Mouse (Mus musculus): Measurements from ENCODE around the gene Trpm5. TPM values are rescaled to one million over a fixed set of nuclear protein-coding genes. Genes with fewer than 3 reads are reported as not detected.

Trpm5 gene
- total RNA-seq, 2 experiments from 2014 or later: not detected

DNA sequence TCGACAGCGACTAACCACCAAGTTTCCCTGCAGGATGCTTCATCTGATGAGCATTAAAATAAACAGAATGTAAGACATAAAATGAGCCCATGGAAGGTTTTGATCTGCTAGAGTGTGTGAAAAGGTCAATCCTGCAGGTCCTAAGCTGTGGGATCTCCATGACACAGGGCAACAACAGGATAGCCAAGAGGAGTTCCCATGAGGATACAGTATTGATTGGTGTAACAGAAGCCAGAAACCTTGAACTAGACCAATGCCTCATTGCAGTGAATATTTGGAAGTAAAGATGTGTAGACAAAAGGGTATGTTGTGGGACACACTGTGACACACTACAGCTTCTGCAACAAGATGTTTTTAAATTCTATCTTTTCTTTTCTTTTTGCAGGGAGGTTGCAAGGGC lies 60.3 kb downstream of the Trpm5 start:
- no peak overlapping the region for H3K27ac ChIP-seq
- DNase-seq (ENCODE audit: extremely low spot score in 1 of 2, low spot score in 2 of 2): no peak
- H3K4me3 ChIP-seq: no peak overlapping the region
- TF ChIP-seq CTCF (IDR thresholded peaks at IDR 0.05): no peak
- intact Hi-C loops (cut with DNase I): no loop called here

DNA sequence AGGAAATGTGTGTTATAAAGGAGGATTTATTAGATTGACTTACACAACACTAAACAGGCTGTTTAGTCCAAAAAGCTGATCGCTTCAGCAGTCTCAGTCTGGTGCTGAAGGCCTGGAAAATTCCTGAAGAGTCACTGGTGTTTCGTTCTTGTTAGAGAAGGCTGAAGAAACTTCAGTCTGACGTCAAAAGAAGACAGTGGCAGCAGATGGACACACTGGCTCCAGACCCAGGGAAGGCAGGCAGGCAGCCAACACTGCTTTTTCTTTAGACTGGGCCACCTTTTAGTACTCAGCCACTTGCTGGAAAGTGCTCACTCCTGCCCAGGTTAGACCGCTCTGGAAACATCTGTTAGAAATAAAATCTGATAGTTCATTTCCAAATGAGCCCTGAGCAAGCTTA lies 60.9 kb downstream of the Trpm5 start:
- TF ChIP-seq CTCF (IDR thresholded peaks at IDR 0.05): no peak

DNA sequence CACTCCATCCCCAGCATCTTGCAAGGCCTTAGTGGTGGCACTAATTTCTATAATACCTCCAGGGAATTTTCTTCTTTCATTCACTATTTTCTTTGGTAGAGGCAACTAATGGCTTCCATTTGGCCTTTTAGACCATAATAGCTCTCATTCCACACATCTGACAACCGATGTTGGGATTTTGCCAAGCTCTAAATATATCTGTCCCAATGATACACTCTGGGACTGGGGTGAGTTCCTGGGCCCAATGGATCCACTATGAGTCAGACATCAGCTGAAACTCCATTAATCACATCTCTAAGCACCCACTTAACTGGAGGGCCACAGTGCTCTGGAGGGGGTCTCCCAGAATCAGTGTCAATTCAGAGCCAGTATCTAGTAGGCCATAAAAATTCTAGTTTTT lies 62.6 kb downstream of the Trpm5 start:
- Histone ChIP-seq H3K27ac (no peak overlapping the region), H3K4me3 (no peak overlapping the region)
- intact Hi-C loops (cut with DNase I): no loop called here
- DNase-seq (ENCODE audit: extremely low spot score in 1 of 2, low spot score in 2 of 2): no peak
- TF ChIP-seq CTCF (IDR thresholded peaks at IDR 0.05): no peak

More for the DNA sequence above, 60.9 kb downstream of the Trpm5 start:
- intact Hi-C loops (cut with DNase I): no loop called here
- DNase-seq (ENCODE audit: extremely low spot score in 1 of 2, low spot score in 2 of 2): no peak
- Histone ChIP-seq H3K4me3 (no peak overlapping the region), H3K27ac (no peak overlapping the region)

DNA sequence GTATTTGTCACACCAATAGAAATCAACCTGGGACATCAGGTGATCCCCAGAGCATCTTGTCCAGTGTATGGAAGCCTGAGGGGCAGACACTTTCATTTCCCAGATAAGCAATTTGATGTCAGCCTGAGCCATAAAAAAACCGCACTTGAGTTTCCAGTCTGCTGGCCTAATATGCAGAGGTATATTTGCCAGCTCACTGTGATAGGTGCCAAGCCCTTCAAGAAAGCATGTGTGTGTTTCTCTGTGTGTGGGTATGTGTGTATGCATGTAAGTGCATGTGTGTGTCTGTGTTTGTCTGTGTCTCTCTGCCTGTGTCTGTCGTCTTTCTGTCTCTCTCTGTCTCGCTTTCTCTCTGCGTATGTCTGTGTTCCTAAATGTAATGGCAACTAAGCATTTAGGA lies 67.2 kb downstream of the Trpm5 start:
- no peak for TF ChIP-seq CTCF (IDR thresholded peaks at IDR 0.05)
- Histone ChIP-seq H3K4me3 (no peak overlapping the region), H3K27ac (no peak overlapping the region)
- DNase-seq (ENCODE audit: extremely low spot score in 1 of 2, low spot score in 2 of 2): no peak
- intact Hi-C loops (cut with DNase I): no loop called here

DNA sequence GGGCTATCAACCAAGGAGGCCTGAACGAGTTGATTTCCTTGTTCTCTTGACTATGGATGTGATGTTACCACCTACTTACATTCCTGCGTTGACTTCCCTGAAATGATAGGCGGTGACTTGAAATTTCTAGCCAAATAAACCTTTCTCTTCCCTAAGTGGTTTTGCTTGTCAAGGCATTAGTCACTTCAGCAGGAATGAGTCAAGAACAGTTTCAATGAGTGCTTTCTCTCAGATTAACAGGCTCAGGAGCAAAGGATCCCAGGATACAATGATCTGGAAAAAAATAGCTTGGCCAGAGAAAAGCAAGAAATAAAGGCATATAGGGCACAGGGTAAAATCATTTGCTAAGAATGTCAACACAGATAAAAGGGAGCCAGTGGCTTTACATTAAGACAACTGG lies 68.9 kb downstream of the Trpm5 start:
- no peak for DNase-seq (ENCODE audit: extremely low spot score in 1 of 2, low spot score in 2 of 2)
- intact Hi-C loops (cut with DNase I): no loop called here

DNA sequence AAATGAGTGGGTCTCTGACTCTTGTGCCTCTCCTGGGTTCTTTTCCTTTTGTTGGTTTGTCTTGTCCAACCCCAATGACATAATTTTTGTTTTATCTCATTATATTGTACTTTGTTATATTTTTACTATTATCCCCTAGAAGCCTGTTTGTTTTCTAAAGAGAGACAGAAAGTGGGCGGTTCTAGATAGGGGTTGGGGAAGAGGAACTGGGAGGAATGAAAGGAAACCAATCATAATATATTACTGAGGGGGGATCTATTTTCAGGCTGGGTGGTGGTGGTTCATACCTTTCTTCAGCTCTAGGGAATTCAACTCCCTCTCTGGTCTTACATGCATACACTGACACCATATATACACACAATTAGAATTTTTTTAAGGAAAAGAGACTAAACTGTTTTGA lies 70.1 kb downstream of the Trpm5 start:
- intact Hi-C loops (cut with DNase I): no loop called here
- DNase-seq (ENCODE audit: extremely low spot score in 1 of 2, low spot score in 2 of 2): no peak
- TF ChIP-seq CTCF (IDR thresholded peaks at IDR 0.05): no peak
- H3K4me3 ChIP-seq: no peak overlapping the region
- H3K27ac ChIP-seq: no peak overlapping the region

More for the DNA sequence above, 68.9 kb downstream of the Trpm5 start:
- Histone ChIP-seq H3K27ac (no peak overlapping the region), H3K4me3 (no peak overlapping the region)
- no peak for TF ChIP-seq CTCF (IDR thresholded peaks at IDR 0.05)

DNA sequence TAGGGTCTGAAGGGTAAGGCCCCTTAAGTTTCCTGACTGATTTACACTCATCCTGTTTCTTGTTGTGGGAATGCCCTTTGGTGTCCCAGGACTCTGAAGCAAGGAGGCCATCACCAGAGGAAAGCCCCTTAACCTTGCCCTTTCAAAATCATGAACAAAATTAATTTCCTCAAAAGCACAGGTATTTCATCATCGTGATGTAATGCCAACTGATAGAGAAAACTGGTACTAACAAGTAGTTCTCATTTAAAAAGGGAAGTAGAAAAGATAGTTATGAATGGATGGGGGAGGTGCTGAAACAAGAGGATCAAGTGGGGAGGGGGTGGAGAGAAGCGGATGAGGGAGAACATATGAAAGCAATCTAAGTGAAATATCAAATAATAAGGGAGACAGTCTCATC lies 70.9 kb downstream of the Trpm5 start:
- no peak for DNase-seq (ENCODE audit: extremely low spot score in 1 of 2, low spot score in 2 of 2)
- no peak for TF ChIP-seq CTCF (IDR thresholded peaks at IDR 0.05)
- intact Hi-C loops (cut with DNase I): no loop called here

DNA sequence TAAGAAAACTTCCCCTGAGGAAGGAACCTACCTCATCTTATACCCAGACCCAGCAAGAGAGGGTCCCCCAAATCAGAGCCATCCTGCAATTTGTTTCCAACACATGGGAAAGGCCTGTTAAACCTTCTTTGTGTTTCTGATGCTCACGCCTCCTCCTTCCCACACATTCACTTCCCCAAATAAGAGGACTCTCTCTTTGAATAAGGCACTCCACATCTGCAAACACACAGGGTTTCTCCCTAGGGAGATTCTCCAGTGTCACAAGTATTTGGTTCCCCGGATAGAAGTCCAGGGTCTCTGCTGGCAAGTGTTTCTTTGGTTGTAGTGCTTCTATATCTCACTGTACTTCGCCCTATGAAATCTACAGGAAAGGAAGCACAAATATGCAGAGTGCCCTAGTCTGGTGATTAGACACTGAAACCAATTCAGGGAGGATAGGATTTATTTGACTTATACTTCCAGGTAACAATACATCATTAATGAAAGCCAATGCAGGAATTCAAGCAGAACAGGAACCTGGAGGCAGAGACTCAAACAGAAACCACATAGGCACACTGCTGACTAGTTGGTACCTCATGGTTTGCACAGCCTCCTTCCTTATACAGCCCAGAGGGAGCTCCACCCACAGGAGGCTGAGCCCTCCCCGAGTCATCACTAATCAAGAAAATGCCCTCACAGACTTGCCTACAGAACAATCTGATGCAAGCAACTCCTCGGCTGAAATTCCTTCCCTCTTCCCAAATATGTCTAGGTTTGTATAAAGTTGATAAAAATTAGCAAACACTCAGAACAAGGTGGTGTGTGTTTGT lies 72.9 kb downstream of the Trpm5 start:
- no peak overlapping the region for H3K27ac ChIP-seq
- no peak for DNase-seq (ENCODE audit: extremely low spot score in 1 of 2, low spot score in 2 of 2)
- H3K4me3 ChIP-seq: no peak overlapping the region
- TF ChIP-seq CTCF (IDR thresholded peaks at IDR 0.05): no peak
- intact Hi-C loops (cut with DNase I): no loop called here

More for the DNA sequence above, 70.9 kb downstream of the Trpm5 start:
- Histone ChIP-seq H3K4me3 (no peak overlapping the region), H3K27ac (no peak overlapping the region)

DNA sequence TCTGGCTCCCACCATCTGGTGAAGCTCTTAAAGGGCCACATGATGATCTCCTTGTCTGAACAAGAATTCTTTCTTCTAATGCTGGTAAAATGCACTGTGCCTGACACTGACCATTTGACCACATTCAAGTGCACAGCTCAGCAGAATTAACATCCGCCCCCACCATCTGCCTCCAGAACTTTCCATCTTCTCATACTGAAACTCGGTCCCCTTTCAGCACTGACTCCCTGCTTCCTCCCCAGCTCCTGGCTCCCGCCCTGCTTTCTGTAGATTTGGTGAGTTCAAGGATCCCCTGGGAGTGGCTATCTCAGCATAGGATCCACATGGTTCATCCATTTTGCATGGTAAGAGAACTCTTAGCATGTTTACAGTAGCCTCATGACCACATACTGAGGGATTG lies 73.7 kb downstream of the Trpm5 start:
- no peak overlapping the region for H3K4me3 ChIP-seq
- no peak overlapping the region for H3K27ac ChIP-seq
- TF ChIP-seq CTCF (IDR thresholded peaks at IDR 0.05): no peak
- no peak for DNase-seq (ENCODE audit: extremely low spot score in 1 of 2, low spot score in 2 of 2)
- intact Hi-C loops (cut with DNase I): no loop called here

DNA sequence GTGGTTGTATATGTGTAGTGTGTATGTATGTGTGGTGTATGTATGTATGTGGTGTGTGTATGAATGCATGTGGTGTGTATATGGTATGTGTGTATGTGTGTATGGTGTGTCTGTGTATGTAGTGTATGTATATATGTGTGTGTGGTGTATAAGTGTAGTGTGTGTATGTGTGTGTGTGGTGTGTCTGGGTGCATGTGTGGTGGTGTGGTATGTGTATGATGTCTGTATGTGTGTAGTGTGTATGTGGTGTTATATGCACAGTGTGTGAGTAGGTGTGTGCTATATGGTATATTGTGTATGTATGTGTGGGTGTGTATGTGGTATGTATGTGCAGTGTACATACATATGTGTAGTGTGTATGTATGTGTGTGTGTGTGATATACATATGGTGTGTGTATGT lies 74.4 kb downstream of the Trpm5 start:
- H3K4me3 ChIP-seq: no peak overlapping the region
- no peak for DNase-seq (ENCODE audit: extremely low spot score in 1 of 2, low spot score in 2 of 2)
- no peak for TF ChIP-seq CTCF (IDR thresholded peaks at IDR 0.05)
- intact Hi-C loops (cut with DNase I): no loop called here
- no peak overlapping the region for H3K27ac ChIP-seq

Other genes starting within 250 kb of the Trpm5 start
- 1 to 10 TPM; 1.1 to 1.5 TPM for gene Th, start 163.5 kb downstream of the Trpm5 start, total RNA-seq (2021)
- under 1 TPM; 0.42 to 0.57 TPM for gene Ascl2, start 125.4 kb downstream of the Trpm5 start, total RNA-seq (2021)
- gene Tspan32, start 89.6 kb downstream of the Trpm5 start, total RNA-seq (2021): under 1 TPM in 1 of 2 experiments, not detected in 1; 0.07 TPM
- 100 to 1,000 TPM; 380 to 388 TPM for gene Cd81, start 41.9 kb downstream of the Trpm5 start, total RNA-seq (2021)
- gene Tssc4, start 25.4 kb downstream of the Trpm5 start, total RNA-seq (2021): 10 to 100 TPM; 38.0 to 41.5 TPM
- 1 to 10 TPM in 1 of 2 experiments, under 1 TPM in 1; 0.61 to 1.2 TPM for gene Kcnq1, start 11.7 kb upstream of the Trpm5 start, total RNA-seq (2021)